8 mouse cellular contexts compared by ENCODE assay signal in genomic region chr11:120489054-120489761, GRCm38 (mm10). TPM values are rescaled to one million over a fixed set of nuclear protein-coding genes. Genes with fewer than 3 reads are reported as not detected.
DNase-seq lines count a peak whose midpoint lies in the region; ATAC-seq and TF ChIP-seq lines count a peak whose summit lies in the region.

No protein-coding gene starts in this region.

- no peak overlapping the region for H3K27ac ChIP-seq in forebrain, embryonic 14.5 days (ENCODE audit: low read depth, low read length)
- peak overlapping the region; percentile 20; the same call in 1 of the 2 replicates for H3K27ac ChIP-seq in hindbrain, embryonic 13.5 days
- H3K27ac ChIP-seq in small intestine, adult 2 months (ENCODE audit: insufficient read depth, low read depth, low read length) = peak overlapping the region; percentile 94

- H3K4me2 ChIP-seq in forebrain, embryonic 14.5 days (ENCODE audit: low read length) = no peak overlapping the region
- H3K4me2 ChIP-seq in hindbrain, embryonic 13.5 days = no peak overlapping the region

- no peaks in the 10 kb centered on the region for H3K9me3 ChIP-seq in forebrain, embryonic 14.5 days (replicated peaks; ENCODE audit: control insufficient read depth, low read length)
- H3K9me3 ChIP-seq in hindbrain, embryonic 13.5 days = no peaks in the 10 kb centered on the region

- peak; percentile 49 for DNase-seq in ovary, adult 18-20 months (ENCODE audit: low spot score)
- no peak for DNase-seq in ovary, postnatal 10 days (ENCODE audit: low spot score)
- peak; percentile 63 for DNase-seq in cerebellum, adult 11 months
- DNase-seq in forebrain, embryonic 14.5 days (ENCODE audit: low spot score) = peak; percentile 89
- peak; percentile 63 to 74 for DNase-seq in layer of hippocampus, postnatal 10 days (ENCODE audit: low spot score in 2 of 2)
- peak; percentile 71 for DNase-seq in lung, postnatal 14 days

- no peak overlapping the region for H3K9ac ChIP-seq in forebrain, embryonic 14.5 days (ENCODE audit: low read length)
- no peak overlapping the region for H3K9ac ChIP-seq in hindbrain, embryonic 13.5 days

- peak; percentile 21 for ATAC-seq in forebrain, embryonic 14.5 days
- ATAC-seq in hindbrain, embryonic 13.5 days (ENCODE audit: low FRiP score) = peak; percentile 6; the same call in 1 of the 2 replicates

- no peaks in the 10 kb centered on the region for H3K27me3 ChIP-seq in forebrain, embryonic 14.5 days (replicated peaks; ENCODE audit: control insufficient read depth, insufficient read depth, low read length)
- H3K27me3 ChIP-seq in hindbrain, embryonic 13.5 days = no peaks in the 10 kb centered on the region
- no peaks in the 10 kb centered on the region for H3K27me3 ChIP-seq in small intestine, adult 2 months (ENCODE audit: control insufficient read depth, insufficient read depth, low read length)

- no peak overlapping the region for H3K4me3 ChIP-seq in forebrain, embryonic 14.5 days (ENCODE audit: low read depth, low read length)
- no peak overlapping the region; the same call in 1 of the 2 replicates for H3K4me3 ChIP-seq in hindbrain, embryonic 13.5 days
- H3K4me3 ChIP-seq in small intestine, adult 2 months (ENCODE audit: low read depth, low read length) = no peak overlapping the region

- 58% methylated on average over 4 of the region's 4 CpGs for WGBS in forebrain, embryonic 14.5 days
- WGBS in hindbrain, embryonic 13.5 days = 61% methylated on average over 4 of the region's 4 CpGs
- WGBS in small intestine, adult 2 months = 33% methylated on average over 4 of the region's 4 CpGs

- peak; percentile 71; the same call in 1 of the 2 replicates for TF ChIP-seq CTCF in small intestine, adult 2 months (IDR thresholded peaks at IDR 0.05; ENCODE audit: extremely low read depth, insufficient read length, insufficient replicate concordance, low read depth, low read length)

- TF ChIP-seq POLR2A in small intestine, adult 2 months (IDR thresholded peaks at IDR 0.05; ENCODE audit: low read depth, low read length) = peak; percentile 44; the same call in 1 of the 2 replicates

- peaks cover 23% of the 10 kb centered on the region for H3K4me1 ChIP-seq in forebrain, embryonic 14.5 days (ENCODE audit: control insufficient read depth, insufficient read depth, low read length)
- peaks cover 58% of the 10 kb centered on the region for H3K4me1 ChIP-seq in hindbrain, embryonic 13.5 days (replicated peaks)
- H3K4me1 ChIP-seq in small intestine, adult 2 months (ENCODE audit: control insufficient read depth, insufficient read depth, insufficient read length, low read length) = peaks cover 30% of the 10 kb centered on the region

- H3K36me3 ChIP-seq in forebrain, embryonic 14.5 days (ENCODE audit: control insufficient read depth, insufficient read depth, low read length) = peaks cover 39% of the 10 kb centered on the region
- H3K36me3 ChIP-seq in hindbrain, embryonic 13.5 days = peaks cover 38% of the 10 kb centered on the region
- peaks cover 29% of the 10 kb centered on the region for H3K36me3 ChIP-seq in small intestine, adult 2 months (ENCODE audit: control insufficient read depth, insufficient read depth, low read length)

RNA-seq across cellular contexts. Expression of gene Slc25a10, which starts 2.4 kb away (rescaled TPM):
- 29.7 and 31.6 TPM in 2 replicates for polyA plus RNA-seq in forebrain, embryonic 14.5 days (2014; fragmentation: Nextera tagmentation; extraction: Ambion mirVana)
- polyA plus RNA-seq in hindbrain, embryonic 13.5 days (2015; fragmentation: Nextera tagmentation; extraction: Ambion mirVana) = 32.0 and 32.8 TPM in 2 replicates
- total RNA-seq in layer of hippocampus, postnatal 10 days (2021) = 10 to 100 TPM; 24.5 to 25.8 TPM
- polyA plus RNA-seq in small intestine, adult 2 months (2012; rRNA removed) = 298 and 416 TPM in 2 replicates

RNA-seq across cellular contexts. Expression of gene Mrpl12, which starts 4.8 kb away (rescaled TPM):
- polyA plus RNA-seq in forebrain, embryonic 14.5 days (2014; fragmentation: Nextera tagmentation; extraction: Ambion mirVana) = 143 and 155 TPM in 2 replicates
- 108 TPM in 2 replicates for polyA plus RNA-seq in hindbrain, embryonic 13.5 days (2015; fragmentation: Nextera tagmentation; extraction: Ambion mirVana)
- 10 to 100 TPM; 76.4 to 82.3 TPM for total RNA-seq in layer of hippocampus, postnatal 10 days (2021)
- 130 and 155 TPM in 2 replicates for polyA plus RNA-seq in small intestine, adult 2 months (2012; rRNA removed)

RNA-seq across cellular contexts. Expression of gene Arl16, which starts 21.8 kb away (rescaled TPM):
- 37.4 and 43.9 TPM in 2 replicates for polyA plus RNA-seq in forebrain, embryonic 14.5 days (2014; fragmentation: Nextera tagmentation; extraction: Ambion mirVana)
- 58.9 and 63.2 TPM in 2 replicates for polyA plus RNA-seq in hindbrain, embryonic 13.5 days (2015; fragmentation: Nextera tagmentation; extraction: Ambion mirVana)
- 10 to 100 TPM; 57.9 to 61.5 TPM for total RNA-seq in layer of hippocampus, postnatal 10 days (2021)
- 14.3 and 15.4 TPM in 2 replicates for polyA plus RNA-seq in small intestine, adult 2 months (2012; rRNA removed)

RNA-seq across cellular contexts. Expression of gene Ccdc137, which starts 31.3 kb away (rescaled TPM):
- 18.6 and 18.8 TPM in 2 replicates for polyA plus RNA-seq in forebrain, embryonic 14.5 days (2014; fragmentation: Nextera tagmentation; extraction: Ambion mirVana)
- 26.3 and 27.3 TPM in 2 replicates for polyA plus RNA-seq in hindbrain, embryonic 13.5 days (2015; fragmentation: Nextera tagmentation; extraction: Ambion mirVana)
- 10 to 100 TPM; 26.5 to 27.8 TPM for total RNA-seq in layer of hippocampus, postnatal 10 days (2021)
- polyA plus RNA-seq in small intestine, adult 2 months (2012; rRNA removed) = 3.6 and 4.4 TPM in 2 replicates

RNA-seq across cellular contexts. Expression of gene Oxld1, which starts 31.3 kb away (rescaled TPM):
- 11.6 and 15.3 TPM in 2 replicates for polyA plus RNA-seq in forebrain, embryonic 14.5 days (2014; fragmentation: Nextera tagmentation; extraction: Ambion mirVana)
- 10.5 and 10.6 TPM in 2 replicates for polyA plus RNA-seq in hindbrain, embryonic 13.5 days (2015; fragmentation: Nextera tagmentation; extraction: Ambion mirVana)
- 10 to 100 TPM; 10.4 to 10.5 TPM for total RNA-seq in layer of hippocampus, postnatal 10 days (2021)
- 16.6 and 23.6 TPM in 2 replicates for polyA plus RNA-seq in small intestine, adult 2 months (2012; rRNA removed)
